Mouse (Mus musculus) Patski (cell line): ENCODE data around the gene Rab9. TPM values are rescaled to one million over a fixed set of nuclear protein-coding genes. Genes with fewer than 3 reads are reported as not detected.
A peak's percentile ranks its signal among the peaks of the same experiment; 100 is the strongest.

Source experiments
- ATAC-seq: fragments of 100-300 bp; one replicate; pipeline ENCODE4 v1.8.0; 2021
- CTCF ChIA-PET: fragments of 350-600 bp; sonication (Branson Sonifier 250); formaldehyde crosslinking; loops from one replicate; lab custom pipeline; 2022; ENCODE audit warnings: inconsistent platforms; lab: Charles Lee
- POLR2A ChIA-PET: fragments of 350-600 bp; sonication (Branson Sonifier 250); formaldehyde crosslinking; loops from one replicate; lab custom pipeline; 2022; ENCODE audit warnings: antibody characterized with exemption, inconsistent platforms; lab: Charles Lee
- DNase-seq: peaks from one replicate; pipeline ENCODE4 v3.0.0-alpha.2; 2011; ENCODE audit warnings: low read depth, low spot score
- H3K27me3 ChIP-seq: fragments of 371-371 bp; one replicate; pipeline ENCODE4 v1.5.1; 2021
- CTCF ChIP-seq: fragments of 100-300 bp; IDR thresholded peaks from one replicate; pipeline ENCODE4 v1.5.1; 2021
- in situ Hi-C: fragments of 300-500 bp; cut with MboI; formaldehyde crosslinking; loops from 3 replicates; pipeline ENCODE4 v1.11.1; 2018; ENCODE audit warnings: low pct_unique_long_range_greater_than_20kb, mixed read lengths
- polyA plus RNA-seq: library from polyadenylated mRNA; unstranded; gene quantifications from one replicate; pipeline ENCODE4 v1.2.3, GENCODE M21; 2021

Gene Rab9
- polyA plus RNA-seq, 1 experiment from 2014 or later, result 36.6 TPM

DNA sequence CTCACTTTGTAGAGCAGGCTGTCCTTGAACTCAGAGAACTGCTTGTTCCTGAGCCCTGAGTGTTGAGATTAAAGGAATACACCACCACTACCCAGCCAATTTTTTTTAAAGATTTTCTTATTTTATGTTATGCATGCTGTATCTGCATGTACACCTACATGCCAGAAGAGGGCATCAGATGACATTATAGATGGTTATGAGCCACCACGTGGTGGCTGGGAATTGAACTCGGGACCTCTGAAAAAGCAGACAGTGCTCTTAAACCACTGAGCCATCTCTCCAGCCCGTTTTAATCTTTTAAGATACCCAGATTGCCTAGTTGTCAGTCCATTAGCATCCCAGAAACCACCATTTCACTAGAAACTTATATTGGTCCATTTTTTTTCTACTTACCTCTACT, 25.3 kb downstream of the Rab9 start:
- no peak for DNase-seq
- in situ Hi-C loops, result no loop called here
- peak; percentile 29 for TF ChIP-seq CTCF
- peaks cover 7% of the 10 kb centered on the region for H3K27me3 ChIP-seq
- no peak for ATAC-seq
- ChIA-PET CTCF (no interaction called here), POLR2A (no interaction called here)

DNA sequence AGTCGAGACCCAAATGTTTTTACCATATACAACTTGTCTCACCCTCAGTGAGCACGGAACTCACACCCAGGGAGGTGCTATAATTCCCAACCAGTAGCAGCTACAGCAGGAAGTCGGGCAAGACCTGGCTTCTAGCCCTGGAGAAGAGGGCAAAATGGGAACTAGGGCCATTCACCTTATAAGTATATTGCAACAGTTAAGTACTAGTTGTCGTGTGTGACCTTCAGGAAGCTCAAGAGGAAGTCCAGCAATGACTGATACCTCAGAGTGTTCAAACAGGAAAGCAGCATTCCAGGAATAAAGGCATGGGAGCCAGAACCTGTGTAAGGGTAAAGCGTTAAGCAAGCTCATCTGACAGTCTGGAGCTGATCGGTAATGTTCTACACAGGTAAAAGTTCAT, 26.1 kb downstream of the Rab9 start:
- DNase-seq (no peak), ATAC-seq (no peak)
- in situ Hi-C loops, result no loop called here
- ChIA-PET CTCF (no interaction called here), POLR2A (no interaction called here)
- peaks cover 7% of the 10 kb centered on the region for H3K27me3 ChIP-seq
- TF ChIP-seq CTCF, result no peak

- POLR2A ChIA-PET, result no interaction called here
- TF ChIP-seq CTCF, result no peak
- ATAC-seq (no peak), DNase-seq (no peak)
- CTCF ChIA-PET, result no interaction called here
- H3K27me3 ChIP-seq, result peaks cover 5% of the 10 kb centered on the region
- in situ Hi-C loops, result loop anchor here (25.0 kb wide), 1 partner anchor 1907 kb away; no protein-coding TSS in a partner anchor
Observed at GRCm38 (mm10) chrX:166444552-166444951, 35.1 kb downstream of the Rab9 start.

- TF ChIP-seq CTCF, result no peak
- POLR2A ChIA-PET, result no interaction called here
- ATAC-seq, result peak; percentile 88
- in situ Hi-C loops, result loop anchor here (25.0 kb wide), 1 partner anchor 1903 kb away; no protein-coding TSS in a partner anchor
- DNase-seq, result peak; percentile 19
- H3K27me3 ChIP-seq, result peaks cover 5% of the 10 kb centered on the region
- CTCF ChIA-PET, result no interaction called here
Observed at GRCm38 (mm10) chrX:166440616-166441063, 39.0 kb downstream of the Rab9 start, which contains the start of gene Ofd1. Gene Ofd1 (minus strand): TSS chrX:166440704.

- H3K27me3 ChIP-seq, result peaks cover 8% of the 10 kb centered on the region
- DNase-seq, result no peak
Observed at GRCm38 (mm10) chrX:166440036-166440615, 39.5 kb downstream of the Rab9 start, which contains the start of gene Trappc2. Gene Trappc2 (plus strand): TSS chrX:166440574.

GRCm38 (mm10) chrX:166434812-166435211, 44.9 kb downstream of the Rab9 start:
- DNase-seq (no peak), ATAC-seq (no peak)
- peaks cover 14% of the 10 kb centered on the region for H3K27me3 ChIP-seq
- CTCF ChIA-PET, result no interaction called here
- in situ Hi-C loops, result loop anchor here (5.0 to 25.0 kb wide), 2 partner anchors 217 to 1898 kb away; no protein-coding TSS in a partner anchor
- TF ChIP-seq CTCF, result no peak
- POLR2A ChIA-PET, result no interaction called here

More at GRCm38 (mm10) chrX:166440036-166440615, 39.5 kb downstream of the Rab9 start, which contains the start of gene Trappc2:
- in situ Hi-C loops, result loop anchor here (25.0 kb wide), 1 partner anchor 1903 kb away; no protein-coding TSS in a partner anchor
- peak; percentile 40 for ATAC-seq
- ChIA-PET POLR2A (interaction anchor here (1.0 kb wide), 1 partner anchor 39 kb away, joined by 4 read pairs; the partner anchor contains the start of gene Rab9), CTCF (no interaction called here)
- TF ChIP-seq CTCF, result no peak

GRCm38 (mm10) chrX:166416196-166416595, 63.5 kb downstream of the Rab9 start:
- no peak for ATAC-seq
- ChIA-PET POLR2A (no interaction called here), CTCF (interaction anchor here (0.7 to 3.3 kb wide), 8 partner anchors 8 to 242 kb away, joined by 3 to 25 read pairs (median 3); no protein-coding TSS in a partner anchor)
- H3K27me3 ChIP-seq, result peaks cover 6% of the 10 kb centered on the region
- in situ Hi-C loops, result loop anchor here (10.0 kb wide), 1 partner anchor 241 kb away; the partner anchor contains the start of gene Gemin8
- DNase-seq, result no peak
- peak; percentile 30 for TF ChIP-seq CTCF

DNA sequence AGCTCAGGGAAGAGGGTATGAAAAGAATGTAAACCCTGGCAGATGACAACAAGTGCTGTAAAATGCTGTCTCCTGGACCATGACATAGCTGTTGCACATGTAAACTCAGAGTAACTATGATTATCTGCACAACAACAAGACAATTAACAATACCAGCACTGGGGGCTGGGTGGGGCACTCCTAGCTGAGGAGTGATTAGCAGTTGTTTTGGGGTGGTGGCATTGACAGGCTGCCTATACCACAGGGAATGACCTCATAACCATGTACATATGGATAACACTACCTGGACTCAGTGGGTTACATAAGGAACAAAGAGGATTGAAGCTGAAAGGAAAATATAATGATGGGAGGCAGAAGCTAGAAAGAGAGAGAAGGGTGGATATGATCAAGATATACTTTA, 71.8 kb downstream of the Rab9 start:
- ATAC-seq (peak; percentile 35), DNase-seq (no peak)
- H3K27me3 ChIP-seq, result peaks cover 11% of the 10 kb centered on the region
- CTCF ChIA-PET, result interaction anchor here (1.3 kb wide), 1 partner anchor 8 kb away, joined by 3 read pairs; no protein-coding TSS in a partner anchor
- TF ChIP-seq CTCF, result no peak
- in situ Hi-C loops, result no loop called here
- POLR2A ChIA-PET, result no interaction called here

Other genes starting within 250 kb of the Rab9 start
- 5.2 TPM for gene Gpm6b, start 241.0 kb downstream of the Rab9 start, polyA plus RNA-seq
- gene Trappc2, start 39.3 kb downstream of the Rab9 start, polyA plus RNA-seq, result 14.4 TPM
- gene Ofd1, start 39.2 kb downstream of the Rab9 start, polyA plus RNA-seq, result 17.9 TPM
- gene Tceanc, start 38.7 kb upstream of the Rab9 start, polyA plus RNA-seq, result 2.7 TPM
- not detected for gene Egfl6, start 105.9 kb upstream of the Rab9 start, polyA plus RNA-seq